Mouse (Mus musculus): ENCODE results near the gene Tub.

The Tub gene

GRCm38 (mm10) chr7:108985934-108986708 is 36.0 kb downstream of the Tub start:
- DNase-seq: no peak

- no peak for DNase-seq
These were observed 41.1 kb downstream of the Tub start for GRCm38 (mm10) chr7:108991207-108991606.

GRCm38 (mm10) chr7:108993230-108993629 is 43.1 kb downstream of the Tub start:
- DNase-seq: no peak

GRCm38 (mm10) chr7:108993881-108994291 is 43.7 kb downstream of the Tub start:
- DNase-seq: no peak

- no peak for DNase-seq
These were observed 46.0 kb downstream of the Tub start for GRCm38 (mm10) chr7:108996156-108996555.

GRCm38 (mm10) chr7:109000315-109000954 is 50.3 kb downstream of the Tub start:
- DNase-seq: peak; percentile 55

- no peak for DNase-seq
These were observed 51.8 kb downstream of the Tub start for GRCm38 (mm10) chr7:109001971-109002370.

- no peak for DNase-seq
These were observed 53.5 kb downstream of the Tub start for GRCm38 (mm10) chr7:109003653-109004052.

- DNase-seq: no peak
These were observed 59.1 kb downstream of the Tub start for GRCm38 (mm10) chr7:109009260-109009659.

GRCm38 (mm10) chr7:109010720-109011595 is 60.8 kb downstream of the Tub start:
- peak; percentile 17 for DNase-seq

GRCm38 (mm10) chr7:109011596-109012180 is 61.5 kb downstream of the Tub start:
- no peak for DNase-seq

- DNase-seq: no peak
These were observed 62.4 kb downstream of the Tub start for GRCm38 (mm10) chr7:109012575-109012974.

GRCm38 (mm10) chr7:109012998-109013625 is 63.0 kb downstream of the Tub start:
- DNase-seq: no peak

- no peak for DNase-seq
These were observed 64.7 kb downstream of the Tub start for GRCm38 (mm10) chr7:109014851-109015250.

GRCm38 (mm10) chr7:109016378-109016923 is 66.3 kb downstream of the Tub start:
- DNase-seq: no peak

GRCm38 (mm10) chr7:109019243-109019642 is 69.1 kb downstream of the Tub start:
- no peak for DNase-seq

GRCm38 (mm10) chr7:109021428-109021827 is 71.3 kb downstream of the Tub start:
- DNase-seq: peak; percentile 72

GRCm38 (mm10) chr7:109025743-109026142 is 75.6 kb downstream of the Tub start:
- DNase-seq: no peak

- DNase-seq: no peak
These were observed 76.8 kb downstream of the Tub start for GRCm38 (mm10) chr7:109026976-109027375.

GRCm38 (mm10) chr7:109027721-109028120 is 77.6 kb downstream of the Tub start:
- no peak for DNase-seq

GRCm38 (mm10) chr7:109028204-109028603 is 78.1 kb downstream of the Tub start:
- DNase-seq: peak; percentile 39

- DNase-seq: no peak
These were observed 79.9 kb downstream of the Tub start for GRCm38 (mm10) chr7:109029961-109030465.
